Mouse (Mus musculus) heart, postnatal 10 days (tissue): ENCODE measurements around the gene Slc51b. TPM values are rescaled to one million over a fixed set of nuclear protein-coding genes. Genes with fewer than 3 reads are reported as not detected.

ENCODE experiments used
- DNase-seq, 2 experiments: peaks; one replicate each; pipeline ENCODE4 v3.0.0; 2021
- intact Hi-C: fragments of 180-260 bp; cut with DNase I; formaldehyde crosslinking; loops from one replicate; pipeline ENCODE4 v1.15.1; 2025
- total RNA-seq, 2 experiments: library from RNA; stranded (reverse); gene quantifications; 2 replicates each; pipeline ENCODE4 v1.2.3; 2021

Slc51b gene
- total RNA-seq, 2 experiments from 2014 or later = not detected

- DNase-seq = no peak
- intact Hi-C loops = no loop called here
These were observed 41.7 kb downstream of the Slc51b start for GRCm38 (mm10) chr9:65381017-65381590.

DNA sequence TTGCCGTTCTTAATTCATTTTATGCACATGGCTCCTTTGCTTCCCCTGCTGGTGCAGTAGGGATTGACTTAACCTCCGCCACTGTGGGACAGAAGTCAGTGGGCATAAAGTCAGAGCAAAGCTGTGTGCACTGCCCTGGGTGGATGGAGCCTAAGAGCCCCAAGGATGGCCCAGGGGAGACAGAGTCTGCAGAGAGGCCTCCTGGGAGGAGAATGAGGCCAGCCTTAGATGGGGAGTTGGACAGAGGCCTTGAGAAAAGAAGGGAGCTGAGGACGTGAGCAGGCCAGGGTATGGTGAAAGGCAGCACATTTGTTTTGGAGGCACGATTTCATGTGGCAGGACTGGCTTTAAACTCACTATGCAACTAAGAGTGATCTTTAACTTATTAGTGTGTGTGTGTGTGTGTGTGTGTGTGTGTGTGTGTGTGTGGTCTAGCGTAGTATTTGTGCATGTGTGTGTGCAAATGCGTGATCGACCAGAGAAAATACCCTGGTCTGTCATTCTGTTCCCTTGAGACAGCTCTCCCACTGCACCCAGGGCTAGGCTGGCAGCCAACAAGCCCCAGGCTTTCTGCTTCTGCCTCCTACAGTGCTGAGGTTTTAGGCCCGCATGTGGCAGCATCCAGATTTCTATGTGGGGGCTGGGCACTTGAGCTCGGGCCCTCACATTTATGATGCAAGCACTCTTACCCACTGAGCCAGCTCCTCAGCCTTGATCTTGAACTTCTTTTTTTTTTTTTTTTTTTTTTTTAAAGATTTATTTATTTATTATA is 47.4 kb downstream of the Slc51b start:
- intact Hi-C loops = no loop called here
- no peak for DNase-seq

DNA sequence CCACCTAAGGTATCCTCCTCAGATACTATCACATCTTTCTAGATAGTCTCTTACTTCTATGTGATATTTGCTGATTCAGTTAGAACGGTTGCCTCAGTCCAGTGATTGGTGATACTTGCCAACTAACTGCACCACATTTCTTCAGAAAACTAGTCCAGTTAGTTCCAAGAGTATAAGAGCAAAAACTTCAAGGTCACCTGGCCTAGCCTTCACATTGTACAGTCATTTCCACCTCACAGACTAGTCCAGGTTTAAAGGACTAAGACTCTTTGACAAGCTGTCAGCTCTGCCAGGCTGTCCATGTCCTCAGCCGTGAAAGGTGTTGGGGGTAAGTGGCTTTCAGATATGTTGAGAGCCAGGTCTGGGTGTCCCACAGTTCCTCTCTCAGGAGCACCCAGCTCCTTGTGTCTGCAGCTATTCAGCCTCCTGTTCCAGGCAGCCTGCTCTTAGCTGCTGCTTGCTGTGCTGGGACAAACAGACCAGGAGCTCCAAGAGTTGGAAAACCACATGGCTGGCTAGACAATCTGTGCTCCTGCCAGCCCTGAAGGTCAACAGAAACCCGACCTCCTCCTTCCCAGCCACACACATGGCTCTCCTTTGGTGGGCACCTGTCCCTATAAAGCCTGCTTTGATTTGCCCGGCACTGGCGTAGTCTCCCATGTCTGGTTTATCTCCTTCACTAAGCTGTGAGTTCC is 48.1 kb downstream of the Slc51b start:
- peak; percentile 59 to 60 for DNase-seq
- intact Hi-C loops = no loop called here

DNA sequence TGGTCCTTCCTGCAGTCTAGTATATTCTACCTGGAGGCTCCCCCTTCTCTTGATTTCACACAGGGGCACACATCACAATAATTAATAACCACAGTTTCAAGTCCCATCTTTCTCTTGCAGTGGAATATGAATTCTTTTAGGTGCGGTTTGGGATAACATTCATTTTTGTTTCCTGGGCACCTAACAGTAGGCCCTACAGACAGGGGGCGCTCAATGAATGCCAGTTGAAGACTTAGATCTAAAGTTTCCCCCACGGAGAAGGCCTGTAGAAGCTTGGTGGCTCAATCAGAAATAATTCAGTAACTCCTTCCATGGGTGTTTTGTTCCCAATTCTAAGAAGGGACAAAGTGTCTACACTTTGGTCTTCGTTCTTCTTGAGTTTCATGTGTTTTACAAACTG is 50.3 kb downstream of the Slc51b start:
- DNase-seq = peak in 1 of 2 experiments; percentile 68

DNA sequence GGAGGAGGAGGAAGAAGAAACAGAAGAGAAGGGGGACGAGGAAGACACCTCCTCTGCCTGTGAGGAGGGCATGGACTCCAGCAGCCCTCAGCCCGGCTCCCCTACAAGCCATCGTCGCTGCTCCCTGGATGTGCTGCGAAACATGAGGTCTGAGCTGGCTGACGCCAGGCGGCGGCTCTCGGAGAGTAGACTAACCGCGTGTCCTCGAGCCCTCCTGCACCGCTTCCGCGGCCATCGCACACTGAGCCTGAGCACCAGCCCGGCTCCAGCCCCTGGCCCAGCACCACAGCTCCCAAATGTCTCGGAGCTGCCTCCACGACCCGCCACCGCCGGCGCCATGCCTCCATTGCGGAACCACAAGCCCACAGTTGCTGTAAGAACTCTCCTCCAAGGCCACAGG is 51.0 kb downstream of the Slc51b start:
- no peak for DNase-seq
- intact Hi-C loops = loop anchor here (2.0 kb wide), 1 partner anchor 61 kb away; no protein-coding TSS in a partner anchor

More for the DNA sequence above, 50.3 kb downstream of the Slc51b start:
- intact Hi-C loops = loop anchor here (2.0 kb wide), 1 partner anchor 60 kb away; no protein-coding TSS in a partner anchor

DNA sequence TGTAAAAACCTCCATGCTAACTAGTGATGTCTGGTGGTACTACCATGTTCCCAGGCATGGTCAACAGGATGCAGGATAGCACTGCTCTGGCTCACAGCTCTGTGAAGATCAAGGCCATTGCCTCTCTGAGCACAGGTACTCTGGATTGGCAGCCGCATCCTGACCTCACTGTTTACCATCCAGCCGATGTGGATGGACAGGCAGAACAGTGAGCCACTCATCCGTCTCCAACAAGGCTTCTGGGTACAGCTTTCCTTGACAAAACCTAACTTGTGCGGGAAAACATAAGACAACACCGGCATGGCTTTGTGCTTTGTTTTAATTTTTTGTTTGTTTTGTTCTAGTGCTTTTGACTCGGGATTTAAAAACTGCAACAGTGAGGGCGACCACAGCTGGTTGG is 57.0 kb downstream of the Slc51b start:
- intact Hi-C loops = no loop called here
- no peak for DNase-seq

DNA sequence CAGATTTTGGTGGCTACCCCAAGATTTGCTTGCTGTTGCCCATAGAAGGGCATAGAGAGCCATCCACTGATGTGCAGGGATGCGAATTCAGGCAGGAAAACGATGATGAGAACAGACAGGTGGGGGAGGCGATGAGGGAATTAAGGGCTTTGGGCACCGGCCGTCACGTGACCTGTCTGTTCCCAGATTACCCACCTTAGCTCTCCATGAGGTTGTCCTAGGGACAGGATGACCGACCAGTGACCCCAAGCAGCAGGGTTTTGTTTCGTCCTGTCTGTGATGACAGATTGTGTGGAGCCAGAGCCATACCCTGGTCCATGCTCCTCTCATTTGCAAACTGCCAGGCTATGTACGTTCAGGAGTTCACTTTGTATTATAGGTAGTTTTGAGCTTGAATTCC is 59.1 kb downstream of the Slc51b start:
- no peak for DNase-seq
- intact Hi-C loops = no loop called here

Other genes starting within 250 kb of the Slc51b start
- 1 to 10 TPM; 5.1 to 5.9 TPM for gene Parp16, start 227.6 kb downstream of the Slc51b start, total RNA-seq
- gene Cilp, start 157.8 kb downstream of the Slc51b start, total RNA-seq = 1 to 10 TPM; 5.4 to 6.6 TPM
- 10 to 100 TPM; 76.3 to 83.4 TPM for gene Clpx, start 128.7 kb downstream of the Slc51b start, total RNA-seq
- 10 to 100 TPM; 11.1 to 14.7 TPM for gene Pdcd7, start 76.9 kb downstream of the Slc51b start, total RNA-seq
- gene Ubap1l, start 61.9 kb downstream of the Slc51b start, total RNA-seq = 1 to 10 TPM in 1 of 2 experiments, not detected in 1; 1.0 TPM
- 1 to 10 TPM; 1.1 to 2.1 TPM for gene Kbtbd13, start 31.3 kb downstream of the Slc51b start, total RNA-seq
- gene Rasl12, start 24.4 kb downstream of the Slc51b start, total RNA-seq = 10 to 100 TPM; 13.3 to 16.2 TPM
- gene Mtfmt, start 12.8 kb upstream of the Slc51b start, total RNA-seq = 1 to 10 TPM; 6.6 to 6.9 TPM
- gene Spg21, start 38.0 kb upstream of the Slc51b start, total RNA-seq = 10 to 100 TPM; 23.6 to 25.4 TPM
- gene Ankdd1a, start 97.2 kb upstream of the Slc51b start, total RNA-seq = under 1 TPM in 1 of 2 experiments, not detected in 1; 0.22 TPM
- 10 to 100 TPM; 18.3 to 21.2 TPM for gene Plekho2, start 157.1 kb upstream of the Slc51b start, total RNA-seq
- 1 to 10 TPM; 1.9 to 2.4 TPM for gene Pif1, start 164.2 kb upstream of the Slc51b start, total RNA-seq
- 10 to 100 TPM; 54.4 to 57.7 TPM for gene Rbpms2, start 206.7 kb upstream of the Slc51b start, total RNA-seq
- 100 to 1,000 TPM; 269 to 276 TPM for gene Oaz2, start 245.0 kb upstream of the Slc51b start, total RNA-seq